Mouse (Mus musculus) lung, postnatal 14 days (tissue): ENCODE data around the gene Klk1b21.
"Not testable (repeated sequence)": the region's sequence is repeated elsewhere in the genome, so short reads cannot be mapped to it uniquely, and the experiment has no call there.

Experiments
- DNase-seq: peaks from one replicate; pipeline ENCODE4 v3.0.0; 2021

The Klk1b21 gene

GRCm38 (mm10) chr7:44102028-44102427, at the start of gene Klk1b21:
TSS of gene Klk1b21 (plus strand) at chr7:44102328.
- DNase-seq = not testable (repeated sequence)

- no peak for DNase-seq
These were observed 30.0 kb upstream of the Klk1b21 start for GRCm38 (mm10) chr7:44072117-44072516.

- no peak for DNase-seq
These were observed 24.4 kb upstream of the Klk1b21 start for GRCm38 (mm10) chr7:44077703-44078102.

GRCm38 (mm10) chr7:44096111-44096510, 6.0 kb upstream of the Klk1b21 start:
- no peak for DNase-seq

GRCm38 (mm10) chr7:44112373-44112772, 10.2 kb downstream of the Klk1b21 start, which contains the start of gene Klk1b22:
TSS of gene Klk1b22 (plus strand) at chr7:44112673.
- no peak for DNase-seq

- no peak for DNase-seq
These were observed 21.3 kb downstream of the Klk1b21 start for GRCm38 (mm10) chr7:44123445-44123844.

GRCm38 (mm10) chr7:44136467-44136866, 34.3 kb downstream of the Klk1b21 start, which contains the start of gene Klk1b16:
TSS of gene Klk1b16 (plus strand) at chr7:44136767.
- DNase-seq = no peak
